In genomic region chr8:108718031-108718430, GRCm38 (mm10) we compare ENCODE assay signal across 9 mouse cellular contexts.
DNase-seq lines count a peak whose midpoint lies in the region; ATAC-seq and TF ChIP-seq lines count a peak whose summit lies in the region.
"Had no signal": no experiment of that assay in that cellular context is flagged by ENCODE, and none has a peak within 500 bp of the region (broad histone marks: within the 10 kb centered on the region; RNA-seq: fewer than 3 reads in every experiment).

No protein-coding gene starts in this region.

- H3K9me3 ChIP-seq in embryonic facial prominence, embryonic 12.5 days, result no peaks in the 10 kb centered on the region
- no peaks in the 10 kb centered on the region for H3K9me3 ChIP-seq in midbrain, embryonic 11.5 days (ENCODE audit: control insufficient read depth, low read length)

- peak overlapping the region; percentile 92; the same call in 1 of the 2 replicates for H3K9ac ChIP-seq in embryonic facial prominence, embryonic 12.5 days
- H3K9ac ChIP-seq in midbrain, embryonic 11.5 days (ENCODE audit: low read length), result no peak overlapping the region

- H3K4me1 ChIP-seq in embryonic facial prominence, embryonic 12.5 days, result peaks cover 84% of the 10 kb centered on the region
- H3K4me1 ChIP-seq in kidney, adult 2 months (ENCODE audit: control insufficient read depth, insufficient read depth, low read length), result no peaks in the 10 kb centered on the region; the same call in 1 of the 2 replicates
- peaks cover 60% of the 10 kb centered on the region for H3K4me1 ChIP-seq in midbrain, embryonic 11.5 days (ENCODE audit: control insufficient read depth, insufficient read depth, low read length)

- peak overlapping the region; percentile 83 for H3K4me3 ChIP-seq in embryonic facial prominence, embryonic 12.5 days
- H3K4me3 ChIP-seq in kidney, adult 2 months (ENCODE audit: insufficient read depth, low read depth, low read length), result no peak overlapping the region
- no peak overlapping the region for H3K4me3 ChIP-seq in midbrain, embryonic 11.5 days (ENCODE audit: low read depth, low read length)
- H3K4me3 ChIP-seq: erythroblast, embryonic 14.5 days had no signal

- no peak for ATAC-seq in embryonic facial prominence, embryonic 12.5 days (ENCODE audit: insufficient number of reproducible peaks, insufficient read depth, low FRiP score, low TSS enrichment)
- no peak for ATAC-seq in midbrain, embryonic 11.5 days (ENCODE audit: low FRiP score)

- intact Hi-C loops in gastrocnemius, postnatal 36 days (cut with DNase I), result loop anchor here (5.0 kb wide), 1 partner anchor 34 kb away; no protein-coding TSS in a partner anchor

- H3K4me2 ChIP-seq in embryonic facial prominence, embryonic 12.5 days (replicated peaks), result peak overlapping the region; percentile 97
- peak overlapping the region; percentile 21; the same call in 1 of the 2 replicates for H3K4me2 ChIP-seq in midbrain, embryonic 11.5 days

- no peak for TF ChIP-seq POLR2A in kidney, adult 2 months (IDR thresholded peaks at IDR 0.05; ENCODE audit: low read depth, low read length)

- no peak for TF ChIP-seq CTCF in kidney, adult 2 months (conservative IDR thresholded peaks at IDR 0.05; ENCODE audit: insufficient read depth, insufficient read length, low read depth, low read length)

- H3K36me3 ChIP-seq in embryonic facial prominence, embryonic 12.5 days, result no peaks in the 10 kb centered on the region
- H3K36me3 ChIP-seq in kidney, adult 2 months (ENCODE audit: control insufficient read depth, insufficient read depth, low read length), result no peaks in the 10 kb centered on the region
- H3K36me3 ChIP-seq in midbrain, embryonic 11.5 days (ENCODE audit: control insufficient read depth, insufficient read depth, low read length), result no peaks in the 10 kb centered on the region

- WGBS in embryonic facial prominence, embryonic 12.5 days, result 24% methylated on average over 6 of the region's 6 CpGs
- 58% methylated on average over 6 of the region's 6 CpGs for WGBS in kidney, adult 2 months
- WGBS in midbrain, embryonic 11.5 days, result 25% methylated on average over 6 of the region's 6 CpGs

- no peaks in the 10 kb centered on the region for H3K27me3 ChIP-seq in embryonic facial prominence, embryonic 12.5 days
- no peaks in the 10 kb centered on the region for H3K27me3 ChIP-seq in kidney, adult 2 months (replicated peaks; ENCODE audit: control insufficient read depth, insufficient read depth, low read length)
- H3K27me3 ChIP-seq in midbrain, embryonic 11.5 days (ENCODE audit: control insufficient read depth, insufficient read depth, low read length), result no peaks in the 10 kb centered on the region

- DNase-seq in gastrocnemius, adult 18-20 months (ENCODE audit: low spot score), result peak; percentile 43
- no peak for DNase-seq in gastrocnemius, postnatal 36 days
- DNase-seq in kidney, adult 2 months, result peak; percentile 43
- DNase-seq in midbrain, embryonic 11.5 days (ENCODE audit: low spot score, missing footprints), result no peak
- no peak for DNase-seq in left cerebral cortex, adult 18-20 months (ENCODE audit: low spot score in 2 of 2)
- no peak for DNase-seq in cerebellum, adult 11 months
- DNase-seq in right cerebral cortex, adult 2 months (ENCODE audit: low spot score in 2 of 2), result no peak

- H3K27ac ChIP-seq in embryonic facial prominence, embryonic 12.5 days, result peak overlapping the region; percentile 36
- no peak overlapping the region for H3K27ac ChIP-seq in kidney, adult 2 months (ENCODE audit: insufficient read depth, low read depth, low read length)
- H3K27ac ChIP-seq in midbrain, embryonic 11.5 days (ENCODE audit: low read depth, low read length), result no peak overlapping the region

Comparison
In these comparisons a context has a peak if more than half of its experiments do, and no peak if none do; other contexts are left out.
1. DNase-seq: peak in gastrocnemius, adult 18-20 months (single experiment) and kidney, adult 2 months (single experiment); none in gastrocnemius, postnatal 36 days (0 of 2), midbrain, embryonic 11.5 days (single experiment), left cerebral cortex, adult 18-20 months (0 of 2), cerebellum, adult 11 months (single experiment) and right cerebral cortex, adult 2 months (0 of 2).